Mouse (Mus musculus): ENCODE data around the gene Grap2. TPM values are rescaled to one million over a fixed set of nuclear protein-coding genes. Genes with fewer than 3 reads are reported as not detected.

Gene Grap2
- polyA plus RNA-seq, 1 experiment from 2014 or later, result 3.0 TPM

DNA sequence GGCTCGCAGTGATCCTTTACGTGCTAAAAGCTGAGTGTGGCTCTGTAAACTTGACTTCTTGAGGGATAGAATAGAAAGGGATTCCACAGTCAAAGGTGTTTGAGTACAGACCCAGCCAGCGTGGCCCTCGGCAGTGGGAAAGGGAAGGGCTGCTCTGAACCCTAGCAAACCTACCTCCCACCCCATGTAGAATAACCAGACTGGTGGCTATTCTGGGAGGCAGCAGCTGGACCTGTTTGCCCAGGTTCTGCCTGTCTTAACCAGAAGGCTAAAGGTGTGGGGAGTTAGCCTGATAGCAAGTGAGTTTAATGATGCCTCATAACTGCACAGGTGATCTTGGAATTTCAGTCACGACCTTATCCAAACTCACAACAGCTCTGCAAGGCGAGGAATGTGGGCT is 110.8 kb downstream of the Grap2 start:
- peaks cover 30% of the 10 kb centered on the region for H3K4me1 ChIP-seq
- no peaks in the 10 kb centered on the region for H3K9me3 ChIP-seq
- H3K4me2 ChIP-seq (replicated peaks), result no peak overlapping the region
- H3K27me3 ChIP-seq, result no peaks in the 10 kb centered on the region
- 88% methylated on average over 6 of the region's 6 CpGs for WGBS
- H3K9ac ChIP-seq (replicated peaks), result no peak overlapping the region
- ATAC-seq (ENCODE audit: low FRiP score, low read depth), result no peak
- H3K4me3 ChIP-seq, result no peak overlapping the region
- no peak overlapping the region for H3K27ac ChIP-seq (replicated peaks)
- no peaks in the 10 kb centered on the region for H3K36me3 ChIP-seq

DNA sequence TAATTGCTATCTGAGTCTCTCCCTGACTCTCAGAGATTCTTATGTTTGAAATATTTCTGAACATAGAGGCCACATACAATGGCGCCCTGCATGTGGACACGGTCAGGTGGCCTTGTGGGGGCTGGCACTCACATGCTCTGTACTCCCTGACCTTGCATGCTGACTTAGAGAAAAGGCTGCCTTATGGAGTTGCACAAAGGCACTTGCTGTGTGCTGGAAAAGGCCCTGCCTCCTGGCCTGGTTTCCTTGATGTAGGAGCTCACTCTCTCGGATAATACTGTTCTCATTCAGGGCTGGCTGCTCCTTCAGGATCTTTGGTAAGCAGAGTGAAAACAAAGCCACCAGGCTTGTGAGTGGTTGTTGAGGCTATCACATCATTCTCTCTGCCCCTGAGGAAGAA is 111.6 kb downstream of the Grap2 start:
- H3K27me3 ChIP-seq, result no peaks in the 10 kb centered on the region
- ATAC-seq (ENCODE audit: low FRiP score, low read depth), result no peak
- WGBS, result 42% methylated on average over 3 of the region's 3 CpGs
- no peak overlapping the region; the same call in 1 of the 2 replicates for H3K27ac ChIP-seq (replicated peaks)
- peaks cover 26% of the 10 kb centered on the region for H3K4me1 ChIP-seq
- H3K4me2 ChIP-seq (replicated peaks), result no peak overlapping the region
- no peak overlapping the region for H3K9ac ChIP-seq (replicated peaks)
- no peaks in the 10 kb centered on the region for H3K9me3 ChIP-seq
- H3K4me3 ChIP-seq, result no peak overlapping the region
- no peaks in the 10 kb centered on the region for H3K36me3 ChIP-seq

DNA sequence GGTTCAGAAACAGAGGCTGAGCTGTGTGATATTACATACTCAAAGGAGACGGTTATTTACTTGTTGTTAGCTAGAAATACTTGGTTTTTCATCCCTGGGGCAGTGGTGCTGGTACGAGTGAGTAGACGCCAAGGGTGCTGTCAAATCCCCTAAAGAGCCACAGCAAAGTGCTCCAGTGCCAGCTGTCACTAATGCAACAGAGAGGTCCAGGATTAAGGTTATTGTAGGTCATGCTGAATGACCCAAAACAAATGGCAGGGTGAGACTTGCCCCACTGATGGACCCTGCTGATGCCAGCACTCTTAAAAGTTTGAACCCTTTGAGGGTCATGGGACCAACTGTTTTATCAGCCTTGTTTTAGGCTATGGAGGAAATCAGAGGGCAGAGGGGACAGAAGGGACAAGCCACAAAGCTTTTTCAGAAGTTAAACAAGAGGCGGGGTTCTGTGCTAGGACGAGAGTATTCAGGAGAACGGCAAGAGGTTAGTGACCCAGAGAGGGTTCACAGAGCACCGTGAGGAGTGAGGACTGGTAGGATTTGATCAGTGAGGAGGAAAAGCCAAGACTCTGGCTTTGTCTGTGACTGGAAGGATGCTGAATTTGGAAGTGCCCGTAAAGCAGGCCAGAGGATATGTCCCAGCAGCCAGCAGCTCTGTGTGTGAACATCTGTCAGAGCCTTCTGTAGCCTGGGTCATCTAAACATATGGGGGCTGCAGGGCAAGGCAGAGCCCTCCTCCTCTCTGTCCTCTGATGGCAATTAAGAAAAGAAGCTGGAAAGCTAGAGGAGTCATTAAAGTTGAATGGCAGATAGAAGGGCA is 112.6 kb downstream of the Grap2 start:
- no peaks in the 10 kb centered on the region for H3K9me3 ChIP-seq
- H3K4me2 ChIP-seq (replicated peaks), result no peak overlapping the region
- H3K9ac ChIP-seq (replicated peaks), result no peak overlapping the region
- WGBS, result 10% methylated on average over 8 of the region's 8 CpGs
- H3K4me3 ChIP-seq, result no peak overlapping the region
- H3K27me3 ChIP-seq, result no peaks in the 10 kb centered on the region
- H3K27ac ChIP-seq (replicated peaks), result peak overlapping the region; percentile 52
- ATAC-seq (ENCODE audit: low FRiP score, low read depth), result no peak
- H3K4me1 ChIP-seq, result peaks cover 18% of the 10 kb centered on the region
- no peaks in the 10 kb centered on the region for H3K36me3 ChIP-seq

DNA sequence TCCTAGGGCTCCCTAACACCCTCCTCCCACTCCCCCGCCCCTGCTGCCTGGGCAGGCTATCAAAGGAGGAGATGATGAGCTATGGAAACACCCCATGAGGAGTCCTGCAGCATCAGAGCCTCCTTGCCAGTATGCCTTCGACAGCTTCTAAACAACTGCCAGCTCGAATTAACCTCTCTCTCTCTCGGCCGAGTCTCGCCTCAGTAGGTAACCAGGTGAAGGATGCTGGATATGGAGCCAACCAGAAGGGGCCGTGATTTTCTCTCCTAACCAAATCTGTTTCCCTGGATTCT is 113.2 kb downstream of the Grap2 start:
- no peak overlapping the region for H3K4me3 ChIP-seq
- H3K27ac ChIP-seq (replicated peaks), result 0 out of 2 replicates have a peak overlapping the region, but pooled peaks have one; percentile 52
- WGBS, result 36% methylated on average over 7 of the region's 7 CpGs
- no peak overlapping the region for H3K9ac ChIP-seq (replicated peaks)
- no peak overlapping the region for H3K4me2 ChIP-seq (replicated peaks)
- ATAC-seq (ENCODE audit: low FRiP score, low read depth), result peak; percentile 63; the same call in 1 of the 2 replicates
- H3K4me1 ChIP-seq, result peaks cover 17% of the 10 kb centered on the region
- no peaks in the 10 kb centered on the region for H3K9me3 ChIP-seq
- no peaks in the 10 kb centered on the region for H3K36me3 ChIP-seq
- H3K27me3 ChIP-seq, result no peaks in the 10 kb centered on the region

DNA sequence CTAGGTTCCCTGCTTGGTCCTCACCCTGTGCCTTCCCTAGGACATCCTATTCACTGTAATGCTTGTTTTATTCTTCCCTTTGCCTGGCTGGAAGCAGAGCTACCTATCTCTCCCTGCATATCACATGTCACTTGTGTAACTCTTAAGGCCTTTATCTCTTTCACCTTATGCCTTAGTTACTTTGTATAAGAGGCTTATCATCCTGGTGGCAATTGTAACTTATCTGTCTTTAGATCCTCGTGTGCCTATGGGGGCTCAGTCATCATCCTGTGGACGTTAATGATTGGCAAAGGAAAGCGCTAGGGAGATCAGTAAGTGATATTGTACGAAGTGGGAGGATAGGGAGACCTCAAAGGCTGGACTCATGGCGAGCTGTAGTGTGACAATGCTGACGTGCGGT is 116.1 kb downstream of the Grap2 start:
- Histone ChIP-seq H3K27me3 (0 out of 2 replicates have a peak, but pooled peaks cover 4% of the 10 kb centered on the region), H3K36me3 (no peaks in the 10 kb centered on the region), H3K4me1 (peaks cover 22% of the 10 kb centered on the region), H3K4me3 (no peak overlapping the region), H3K9ac (replicated peaks) (no peak overlapping the region), H3K9me3 (no peaks in the 10 kb centered on the region), H3K4me2 (replicated peaks) (no peak overlapping the region), H3K27ac (replicated peaks) (no peak overlapping the region)
- no peak for ATAC-seq (ENCODE audit: low FRiP score, low read depth)
- WGBS, result 75% methylated on average over 7 of the region's 7 CpGs

DNA sequence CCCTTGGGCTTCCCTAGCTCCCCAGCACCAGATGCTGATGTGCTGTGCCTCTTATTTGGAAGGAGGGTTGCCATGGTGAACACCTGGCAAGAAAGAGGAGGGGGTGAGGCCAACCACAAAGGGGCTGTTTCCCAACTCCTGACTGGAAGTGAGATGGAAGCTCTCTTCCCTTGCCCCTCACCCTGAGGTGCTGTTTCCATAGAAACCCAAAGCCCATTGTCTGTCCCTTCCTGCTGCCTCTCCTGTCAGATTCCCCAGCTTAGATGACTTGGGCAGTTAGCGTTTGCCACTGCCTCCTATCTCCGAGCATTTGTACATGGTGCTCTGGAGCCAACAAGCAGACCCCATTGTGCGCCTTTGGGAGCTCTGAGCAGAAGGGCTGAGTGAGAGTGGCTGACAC is 121.1 kb downstream of the Grap2 start:
- ATAC-seq (ENCODE audit: low FRiP score, low read depth), result no peak
- Histone ChIP-seq H3K4me3 (no peak overlapping the region), H3K9me3 (no peaks in the 10 kb centered on the region), H3K36me3 (no peaks in the 10 kb centered on the region), H3K27ac (replicated peaks) (peak overlapping the region; percentile 20), H3K27me3 (peaks cover 4% of the 10 kb centered on the region; the same call in 1 of the 2 replicates), H3K9ac (replicated peaks) (no peak overlapping the region), H3K4me2 (replicated peaks) (no peak overlapping the region), H3K4me1 (peaks cover 15% of the 10 kb centered on the region)
- WGBS, result 20% methylated on average over 3 of the region's 3 CpGs

DNA sequence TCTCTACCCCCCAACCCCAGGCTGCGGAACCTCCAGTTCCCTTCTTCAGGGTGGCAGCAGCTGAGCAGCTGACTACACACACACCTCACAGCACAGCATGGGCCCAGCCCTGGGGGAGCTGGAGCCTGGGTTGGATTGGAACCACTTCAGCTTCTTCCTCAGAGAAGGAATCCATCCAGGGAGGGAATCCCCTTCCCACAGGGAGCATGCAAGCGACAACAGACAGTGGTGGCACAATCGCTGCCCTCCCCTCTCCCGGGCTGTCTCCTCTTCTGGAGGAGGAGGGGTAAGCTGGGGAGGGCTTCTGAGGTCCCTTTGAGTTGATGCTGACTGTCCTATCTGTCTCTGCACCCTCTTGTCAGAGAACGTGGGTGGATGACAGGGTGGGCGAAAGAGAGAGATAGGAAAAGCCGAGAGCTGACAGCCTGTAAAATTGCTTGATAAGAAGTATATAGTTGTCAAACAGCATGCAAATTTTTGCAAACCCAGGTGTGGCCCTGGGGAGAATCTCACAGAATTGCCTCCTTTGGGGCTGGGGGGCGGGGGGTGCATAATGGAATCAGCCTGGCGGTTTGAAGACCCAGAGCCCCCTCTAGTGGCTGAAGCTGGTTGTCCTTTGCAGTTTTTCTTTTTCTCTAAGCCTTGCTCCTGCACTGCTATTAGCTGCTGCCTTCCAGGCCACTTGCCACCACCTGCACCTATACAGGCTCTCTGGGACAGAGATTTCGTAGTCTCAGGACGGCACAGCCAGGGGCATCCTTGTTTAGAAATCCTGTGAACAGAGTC is 121.9 kb downstream of the Grap2 start:
- WGBS, result 23% methylated on average over 11 of the region's 11 CpGs
- Histone ChIP-seq H3K36me3 (no peaks in the 10 kb centered on the region), H3K4me3 (no peak overlapping the region), H3K9ac (replicated peaks) (0 out of 2 replicates have a peak overlapping the region, but pooled peaks have one; percentile 11), H3K27ac (replicated peaks) (peak overlapping the region; percentile 20; the same call in 1 of the 2 replicates), H3K27me3 (peaks cover 4% of the 10 kb centered on the region; the same call in 1 of the 2 replicates), H3K4me2 (replicated peaks) (peak overlapping the region; percentile 19; the same call in 1 of the 2 replicates), H3K4me1 (peaks cover 15% of the 10 kb centered on the region), H3K9me3 (no peaks in the 10 kb centered on the region)
- no peak for ATAC-seq (ENCODE audit: low FRiP score, low read depth)

DNA sequence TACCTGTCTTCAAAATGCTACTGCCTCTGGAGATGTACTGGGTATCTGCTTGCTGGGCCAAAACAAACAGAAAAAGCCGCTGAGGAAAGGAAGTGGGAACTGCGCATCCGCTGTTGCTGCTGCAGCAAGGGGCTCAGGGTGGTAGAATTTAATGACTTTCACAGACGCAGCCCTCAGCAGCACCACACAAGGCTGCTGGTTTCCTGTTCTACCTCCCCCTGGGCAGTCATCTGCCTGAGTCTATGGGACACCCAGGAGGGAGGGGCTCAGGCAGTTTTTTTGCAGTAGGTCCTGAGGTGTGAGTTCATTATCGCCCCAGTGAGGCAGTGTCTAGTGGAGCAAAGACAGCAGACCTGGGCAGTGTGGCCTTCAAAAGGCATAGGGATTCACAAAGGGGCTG is 125.2 kb downstream of the Grap2 start:
- Histone ChIP-seq H3K9me3 (no peaks in the 10 kb centered on the region), H3K27me3 (peaks cover 10% of the 10 kb centered on the region; the same call in 1 of the 2 replicates), H3K4me1 (peaks cover 15% of the 10 kb centered on the region), H3K4me3 (no peak overlapping the region), H3K9ac (replicated peaks) (no peak overlapping the region), H3K36me3 (no peaks in the 10 kb centered on the region), H3K27ac (replicated peaks) (no peak overlapping the region), H3K4me2 (replicated peaks) (no peak overlapping the region)
- no peak for ATAC-seq (ENCODE audit: low FRiP score, low read depth)
- 65% methylated on average over 5 of the region's 5 CpGs for WGBS

DNA sequence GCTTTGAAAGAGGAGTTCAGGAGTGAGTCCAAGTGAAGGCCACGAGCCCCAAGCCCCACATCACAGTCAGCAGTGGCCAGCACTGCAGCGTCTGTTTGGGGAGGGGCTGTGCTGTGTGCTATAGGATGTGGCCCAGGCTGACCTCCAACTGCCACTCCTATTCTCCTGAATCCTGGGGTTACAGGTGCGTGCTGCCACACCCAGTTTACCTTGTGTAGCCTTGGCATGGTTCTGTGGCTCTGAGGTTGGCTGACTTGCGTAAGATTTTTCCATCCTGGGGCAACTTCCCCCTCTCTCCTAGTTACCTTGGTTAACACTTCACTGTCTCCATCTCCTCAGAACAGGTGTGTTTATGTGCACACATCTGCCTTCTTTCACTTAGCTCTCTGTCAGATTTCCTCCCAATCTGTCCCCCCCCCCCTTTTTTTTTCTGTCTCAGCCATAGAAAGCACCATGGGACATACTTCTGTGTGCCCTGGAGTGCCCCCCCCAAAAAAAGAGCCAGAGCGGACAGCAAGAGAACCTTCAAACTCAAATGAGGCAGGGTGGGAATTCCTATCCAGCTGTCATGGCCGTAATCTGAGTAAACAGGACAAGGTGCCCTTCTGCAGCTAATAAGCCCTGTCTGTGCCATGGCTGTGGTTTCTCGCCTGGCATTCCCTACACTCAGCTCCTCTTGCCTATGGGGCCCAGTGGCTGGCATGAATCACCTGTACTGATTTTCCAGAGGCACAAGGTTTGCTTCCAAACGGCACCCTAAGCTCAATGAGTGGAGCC is 129.3 kb downstream of the Grap2 start:
- H3K9me3 ChIP-seq, result no peaks in the 10 kb centered on the region
- H3K36me3 ChIP-seq, result no peaks in the 10 kb centered on the region
- ATAC-seq (ENCODE audit: low FRiP score, low read depth), result no peak
- H3K27ac ChIP-seq (replicated peaks), result no peak overlapping the region
- H3K4me1 ChIP-seq, result peaks cover 5% of the 10 kb centered on the region; the same call in 1 of the 2 replicates
- no peak overlapping the region for H3K4me2 ChIP-seq (replicated peaks)
- WGBS, result 70% methylated on average over 8 of the region's 8 CpGs
- H3K27me3 ChIP-seq, result peaks cover 10% of the 10 kb centered on the region; the same call in 1 of the 2 replicates
- H3K4me3 ChIP-seq, result no peak overlapping the region
- 0 out of 2 replicates have a peak overlapping the region, but pooled peaks have one; percentile 11 for H3K9ac ChIP-seq (replicated peaks)

Measured in midbrain, embryonic 12.5 days (tissue).